Mouse (Mus musculus) limb, embryonic 13.5 days (tissue): ENCODE results near the gene Vps25. TPM values are rescaled to one million over a fixed set of nuclear protein-coding genes. Genes with fewer than 3 reads are reported as not detected.

ENCODE experiments used
- ATAC-seq: fragments of 200-750 bp; cut with Nextera tagmentation; 2 replicates; pipeline ENCODE4 v1.8.0; 2017; ENCODE audit warnings: low read depth, moderate number of reproducible peaks, moderate TSS enrichment; ENCODE audit not compliant: low FRiP score
- H3K27ac ChIP-seq: fragments of 300-500 bp; sonication (generic); 2 replicates; pipeline ENCODE4 v1.5.1; 2015; ENCODE audit warnings: inconsistent platforms, mild to moderate bottlenecking, moderate library complexity
- H3K27me3 ChIP-seq: fragments of 300-500 bp; sonication (generic); 2 replicates; pipeline ENCODE4 v1.6.1; 2015; ENCODE audit warnings: mild to moderate bottlenecking, inconsistent platforms
- H3K36me3 ChIP-seq: fragments of 300-500 bp; sonication (generic); 2 replicates; pipeline ENCODE4 v1.6.1; 2015; ENCODE audit warnings: inconsistent platforms, mild to moderate bottlenecking, moderate library complexity
- H3K4me1 ChIP-seq: fragments of 300-500 bp; sonication (generic); 2 replicates; pipeline ENCODE4 v1.6.1; 2015; ENCODE audit warnings: inconsistent platforms
- H3K4me2 ChIP-seq: fragments of 300-500 bp; sonication (generic); replicated peaks from 2 replicates; pipeline ENCODE4 v1.6.1; 2015; ENCODE audit warnings: inconsistent platforms, mild to moderate bottlenecking, moderate library complexity
- H3K4me3 ChIP-seq: fragments of 300-500 bp; sonication (generic); 2 replicates; pipeline ENCODE4 v1.5.1; 2015; ENCODE audit warnings: moderate library complexity, mild to moderate bottlenecking, inconsistent platforms
- H3K9ac ChIP-seq: fragments of 300-500 bp; sonication (generic); 2 replicates; pipeline ENCODE4 v1.6.1; 2015; ENCODE audit warnings: mild to moderate bottlenecking, inconsistent platforms
- H3K9me3 ChIP-seq: fragments of 300-500 bp; sonication (generic); 2 replicates; pipeline ENCODE4 v1.6.1; 2016; ENCODE audit warnings: inconsistent platforms
- WGBS: fragments of 180-500 bp; shearing (Covaris S2); methylation state at CpG from one replicate; pipeline ENCODE4 v1.1.7; 2015; 5-methylcytosine and 5-hydroxymethylcytosine counted together
- polyA plus RNA-seq: library from polyadenylated mRNA; unstranded; fragments of >200 nt; fragmentation: Nextera tagmentation; extraction: Ambion mirVana; gene quantifications from 2 replicates; pipeline ENCODE4 v1.2.1, GENCODE M21; 2015

The Vps25 gene
- polyA plus RNA-seq, result 104 and 109 TPM in 2 replicates

DNA sequence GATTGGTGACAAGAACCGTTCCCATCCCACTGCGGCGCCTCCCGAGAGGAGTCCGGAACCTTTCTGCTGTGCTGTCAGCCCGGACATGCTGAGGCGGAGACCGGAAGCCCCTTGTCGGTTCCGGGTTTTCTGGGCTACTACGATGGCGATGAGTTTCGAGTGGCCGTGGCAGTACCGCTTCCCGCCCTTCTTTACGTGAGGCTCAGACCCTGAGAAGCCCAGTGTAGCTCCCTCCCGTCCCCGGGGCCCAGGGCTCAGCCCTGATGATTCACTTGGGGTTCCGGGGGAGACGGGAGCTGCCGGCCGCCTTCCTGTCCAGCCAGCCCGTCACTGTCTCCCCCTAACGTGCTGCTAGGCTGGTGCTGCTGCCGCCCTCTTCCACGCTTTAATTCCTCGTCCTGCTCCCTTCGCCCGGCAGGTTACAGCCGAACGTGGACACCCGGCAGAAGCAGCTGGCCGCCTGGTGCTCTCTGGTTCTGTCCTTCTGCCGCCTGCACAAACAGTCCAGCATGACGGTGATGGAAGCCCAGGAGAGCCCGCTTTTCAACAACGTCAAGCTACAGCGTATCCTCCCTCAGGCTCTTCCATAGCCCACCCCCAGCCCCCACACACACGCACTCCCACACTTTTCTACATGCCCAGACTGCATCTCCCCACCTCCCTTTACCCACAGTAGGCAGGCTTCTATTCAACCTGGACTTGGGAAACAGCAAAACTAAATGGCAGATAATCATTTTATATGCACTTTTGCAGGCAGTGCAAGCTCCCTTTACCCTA is at the start of gene Vps25:
Gene Vps25 (plus strand): TSS at position 95 of the 777 bp plus-strand sequence.
- Histone ChIP-seq H3K9me3 (no peaks in the 10 kb centered on the region), H3K27ac (peak within 1 kb of the TSS; percentile 88), H3K4me3 (peak within 1 kb of the TSS; percentile 89), H3K4me1 (peaks cover 22% of the 10 kb centered on the region), H3K4me2 (peak within 1 kb of the TSS; percentile 78), H3K27me3 (no peaks in the 10 kb centered on the region), H3K36me3 (peaks cover 22% of the 10 kb centered on the region), H3K9ac (peak within 1 kb of the TSS; percentile 93)
- WGBS, result under 1% methylated on average over 40 of the region's 40 CpGs
- ATAC-seq, result peak; percentile 79

DNA sequence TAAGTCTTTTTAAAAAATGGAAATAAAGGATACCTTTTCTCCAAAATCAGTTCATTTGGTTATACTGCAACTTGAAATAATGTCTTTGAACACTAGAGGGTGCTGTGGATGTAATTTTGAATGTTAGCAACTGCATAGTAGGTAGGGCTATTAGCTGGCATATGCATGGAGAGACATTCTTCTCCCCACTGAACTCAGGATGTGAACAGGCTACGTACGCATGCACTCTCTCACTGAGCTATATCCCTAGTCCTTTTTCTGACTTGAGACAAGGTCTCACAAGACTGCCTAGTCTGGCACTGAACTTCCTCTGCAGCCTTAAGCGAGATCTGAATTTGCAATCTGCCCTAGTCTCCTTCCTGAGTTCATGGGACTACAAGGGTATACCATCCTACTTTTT is 41.5 kb upstream of the Vps25 start:
- ATAC-seq, result peak; percentile 71; the same call in 1 of the 2 replicates
- WGBS, result 45% methylated on average over 3 of the region's 3 CpGs
- no peak overlapping the region for H3K27ac ChIP-seq
- H3K4me2 ChIP-seq, result no peak overlapping the region
- no peak overlapping the region for H3K4me3 ChIP-seq
- no peaks in the 10 kb centered on the region for H3K4me1 ChIP-seq
- peaks cover 75% of the 10 kb centered on the region for H3K36me3 ChIP-seq
- H3K9ac ChIP-seq, result no peak overlapping the region
- H3K9me3 ChIP-seq, result no peaks in the 10 kb centered on the region
- H3K27me3 ChIP-seq, result no peaks in the 10 kb centered on the region

DNA sequence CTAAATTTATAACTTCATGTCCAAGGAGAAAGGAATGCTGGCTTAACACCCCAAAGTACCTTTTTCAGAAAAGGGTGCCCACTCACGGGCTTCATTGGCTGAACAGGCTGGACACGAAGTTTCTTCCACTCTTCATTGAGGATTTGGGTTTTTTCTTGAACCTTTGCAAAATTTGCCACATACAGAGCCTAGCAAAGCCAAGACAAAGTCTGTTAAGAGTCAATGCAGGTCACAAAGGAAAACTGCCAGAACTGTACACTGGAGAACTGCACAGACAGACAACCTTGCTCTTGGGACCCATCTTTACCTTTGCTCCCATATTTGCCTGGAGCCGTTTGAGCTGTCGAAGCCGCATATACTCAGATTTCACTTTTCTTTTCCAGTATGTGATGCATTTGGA is 36.6 kb upstream of the Vps25 start:
- Histone ChIP-seq H3K36me3 (peaks cover 48% of the 10 kb centered on the region), H3K4me3 (no peak overlapping the region), H3K9ac (no peak overlapping the region), H3K27ac (no peak overlapping the region), H3K4me1 (no peaks in the 10 kb centered on the region), H3K4me2 (no peak overlapping the region), H3K27me3 (no peaks in the 10 kb centered on the region), H3K9me3 (no peaks in the 10 kb centered on the region)
- WGBS, result 86% methylated on average over 5 of the region's 5 CpGs
- no peak for ATAC-seq

DNA sequence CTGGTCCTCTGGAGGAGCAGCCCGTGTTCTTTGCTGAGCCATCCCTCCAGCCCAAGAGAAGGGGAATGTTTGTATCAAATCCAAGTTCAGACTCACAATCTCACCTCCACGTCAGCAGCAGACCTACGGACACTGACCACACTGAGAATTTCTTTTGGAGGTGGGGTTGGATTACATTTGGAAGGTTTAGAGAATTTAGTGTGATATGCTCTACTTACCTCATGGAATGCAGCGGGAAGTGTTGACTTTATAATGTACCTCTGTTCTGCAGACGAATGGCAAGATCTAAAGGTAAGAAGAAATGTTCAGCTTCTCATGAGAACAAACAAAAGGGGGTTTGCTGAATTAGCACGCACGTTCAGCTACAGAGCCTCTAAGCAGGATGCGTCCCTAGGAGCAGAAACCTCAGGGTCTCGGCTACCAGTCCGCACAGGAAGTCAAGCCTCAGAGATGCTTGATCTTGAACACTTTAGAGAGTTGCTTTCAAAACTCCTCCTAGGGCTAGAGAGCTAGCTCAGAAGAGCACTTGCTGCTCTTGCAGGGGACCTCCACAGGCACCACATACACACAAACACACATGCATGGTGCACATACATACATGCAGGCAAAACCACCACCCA is 35.0 kb upstream of the Vps25 start:
- H3K36me3 ChIP-seq, result peaks cover 37% of the 10 kb centered on the region
- no peaks in the 10 kb centered on the region for H3K9me3 ChIP-seq
- H3K27ac ChIP-seq, result no peak overlapping the region
- no peak overlapping the region for H3K9ac ChIP-seq
- H3K4me3 ChIP-seq, result no peak overlapping the region
- no peaks in the 10 kb centered on the region for H3K4me1 ChIP-seq
- ATAC-seq, result no peak
- no peaks in the 10 kb centered on the region for H3K27me3 ChIP-seq
- WGBS, result 85% methylated on average over 10 of the region's 10 CpGs
- H3K4me2 ChIP-seq, result no peak overlapping the region

DNA sequence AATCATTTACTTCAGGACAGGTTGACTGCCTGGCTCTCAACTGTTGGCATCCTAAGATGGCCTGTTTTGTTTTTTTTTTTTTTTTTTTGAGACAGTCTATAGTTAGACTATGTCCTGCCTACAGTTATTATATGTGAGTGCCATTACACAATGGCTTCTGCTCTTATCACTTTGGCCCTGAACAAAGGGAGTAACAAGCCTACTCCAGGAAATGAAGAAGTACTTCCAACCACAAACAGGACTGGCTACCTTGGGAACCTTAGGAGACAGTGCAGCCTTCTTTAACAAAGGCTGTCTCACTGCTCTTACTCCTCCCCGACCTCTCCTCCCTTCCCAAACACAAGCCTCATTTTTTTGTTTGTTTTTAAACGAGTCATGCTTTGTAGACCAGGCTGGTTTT is 32.7 kb upstream of the Vps25 start:
- ATAC-seq, result no peak
- Histone ChIP-seq H3K4me1 (peaks cover 9% of the 10 kb centered on the region; the same call in 1 of the 2 replicates), H3K4me2 (no peak overlapping the region), H3K9me3 (no peaks in the 10 kb centered on the region), H3K9ac (no peak overlapping the region), H3K36me3 (peaks cover 15% of the 10 kb centered on the region), H3K27me3 (no peaks in the 10 kb centered on the region), H3K4me3 (no peak overlapping the region), H3K27ac (no peak overlapping the region)
- whole genome bisulfite sequencing, result 66% methylated on average over 2 of the region's 2 CpGs

DNA sequence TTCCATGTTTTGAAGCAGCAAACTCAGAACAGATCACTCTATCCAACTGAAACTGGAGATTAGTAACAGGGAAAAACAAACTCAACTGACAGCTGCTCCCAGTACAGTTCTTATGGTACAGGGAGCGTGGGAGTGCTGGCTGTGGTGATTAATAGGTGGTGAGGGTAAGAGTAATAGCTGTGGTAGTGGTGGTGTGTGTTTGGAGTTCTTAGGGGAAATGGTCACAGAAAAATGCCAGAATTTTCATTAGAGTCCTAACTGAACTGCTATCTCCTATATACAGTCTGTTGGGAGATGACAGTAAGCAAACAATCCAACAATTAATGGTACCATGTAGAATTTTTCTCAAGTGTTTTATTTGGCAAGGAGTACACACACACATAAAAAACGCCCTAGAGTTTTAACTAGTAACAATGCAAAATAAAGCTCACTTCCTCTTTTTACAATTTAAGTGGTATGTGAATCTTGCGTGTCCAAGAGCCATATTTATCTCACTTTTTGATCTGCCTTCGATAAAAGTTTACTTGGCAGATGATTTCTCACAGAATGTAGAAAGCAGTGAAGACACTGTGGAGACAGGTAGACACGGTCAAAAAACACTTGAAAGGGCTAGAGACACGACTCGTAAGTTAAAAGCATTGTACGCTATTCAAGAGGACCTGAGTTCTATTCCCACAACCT is 32.1 kb upstream of the Vps25 start:
- Histone ChIP-seq H3K9ac (no peak overlapping the region), H3K27ac (no peak overlapping the region), H3K27me3 (no peaks in the 10 kb centered on the region), H3K36me3 (peaks cover 15% of the 10 kb centered on the region), H3K4me3 (no peak overlapping the region), H3K4me2 (no peak overlapping the region), H3K4me1 (peaks cover 9% of the 10 kb centered on the region; the same call in 1 of the 2 replicates), H3K9me3 (no peaks in the 10 kb centered on the region)
- WGBS, result 85% methylated on average over 8 of the region's 8 CpGs
- ATAC-seq, result no peak

DNA sequence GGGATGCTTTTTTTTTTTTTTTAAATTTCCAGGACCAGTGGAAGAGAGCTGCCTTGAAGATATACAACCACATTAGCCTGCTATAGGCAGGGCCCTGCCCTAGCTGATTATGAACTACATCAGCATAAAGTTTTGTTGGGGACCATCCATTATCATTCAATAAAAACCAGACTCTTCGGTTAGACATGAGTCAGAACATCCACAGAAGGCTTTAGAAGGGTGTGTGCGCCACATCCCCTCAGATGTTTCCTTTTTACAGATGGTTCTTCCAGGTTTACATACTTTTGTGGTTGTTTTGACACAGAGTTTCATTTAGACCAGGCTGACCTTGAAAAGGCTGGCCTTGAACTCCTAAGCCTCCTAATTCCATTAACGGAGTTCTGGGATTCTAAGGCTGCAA is 29.2 kb upstream of the Vps25 start:
- 86% methylated on average over 3 of the region's 3 CpGs for WGBS
- Histone ChIP-seq H3K4me3 (no peak overlapping the region), H3K36me3 (no peaks in the 10 kb centered on the region), H3K27ac (no peak overlapping the region), H3K4me2 (no peak overlapping the region), H3K4me1 (peaks cover 9% of the 10 kb centered on the region; the same call in 1 of the 2 replicates), H3K9me3 (no peaks in the 10 kb centered on the region), H3K27me3 (no peaks in the 10 kb centered on the region), H3K9ac (no peak overlapping the region)
- no peak for ATAC-seq

DNA sequence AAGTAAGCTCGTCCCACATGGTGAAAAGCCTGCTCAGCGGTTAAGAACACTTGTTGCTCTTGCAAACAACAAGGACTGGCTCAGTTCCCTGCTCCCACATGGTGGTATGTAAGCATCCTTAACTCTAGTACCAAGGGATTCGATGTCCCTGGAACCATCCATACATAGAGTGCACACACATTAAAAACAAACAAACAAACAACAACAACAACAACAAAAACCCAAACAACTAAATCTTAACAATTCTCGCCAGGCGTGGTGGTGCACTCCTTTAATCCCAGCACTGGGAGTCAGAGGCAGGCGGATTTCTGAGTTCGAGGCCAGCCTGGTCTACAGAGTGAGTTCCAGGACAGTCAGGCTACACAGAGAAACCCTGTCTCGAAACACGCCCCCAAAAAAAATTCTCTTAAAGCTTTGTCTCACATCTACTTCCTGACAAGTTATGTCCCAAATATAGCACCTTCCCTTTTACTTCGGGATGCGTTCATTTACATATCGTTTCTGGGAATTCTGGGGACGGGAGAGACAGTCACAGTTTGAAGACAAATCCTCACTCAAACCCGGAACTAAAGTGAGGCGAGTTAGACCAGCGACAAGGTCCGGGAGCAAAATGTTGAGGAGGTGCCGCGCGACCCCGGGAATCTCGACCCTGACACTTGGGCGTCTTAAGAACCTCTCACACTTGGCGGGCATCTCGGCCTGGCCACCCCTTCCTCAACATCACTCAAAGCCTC is 28.0 kb upstream of the Vps25 start:
- no peak for ATAC-seq
- 20% methylated on average over 25 of the region's 25 CpGs for WGBS
- H3K9me3 ChIP-seq, result no peaks in the 10 kb centered on the region

DNA sequence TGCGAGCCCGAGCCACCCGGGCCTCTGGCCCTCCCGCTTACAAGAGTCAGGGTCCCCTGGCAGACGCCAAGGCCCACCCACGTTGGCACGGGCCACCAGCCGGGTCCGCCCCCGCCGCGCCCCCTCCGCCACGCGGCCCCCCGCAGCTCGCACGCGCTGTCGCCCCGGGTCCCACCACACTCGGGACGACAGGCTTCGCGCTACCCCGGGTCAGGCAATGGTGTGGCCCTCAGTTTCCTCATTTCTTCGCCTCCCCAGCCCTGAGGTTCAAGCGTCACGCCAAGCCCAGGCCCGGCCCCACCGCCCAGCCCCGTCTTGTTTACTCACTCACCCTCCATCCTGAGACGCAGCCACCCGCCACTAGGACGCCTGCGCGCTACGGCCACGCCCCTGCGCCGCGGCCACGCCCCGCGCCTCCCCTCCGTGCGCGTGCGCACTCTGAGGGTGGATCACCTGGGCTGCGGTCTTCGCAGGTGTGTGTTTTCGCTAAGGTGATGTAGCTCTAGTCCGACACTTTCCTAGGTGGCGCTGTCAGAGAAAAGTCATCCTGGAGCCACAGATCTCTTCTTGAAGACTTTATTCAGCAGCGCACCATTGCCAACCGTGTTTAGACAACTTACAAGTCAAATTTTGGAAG is 27.3 kb upstream of the Vps25 start, which contains the start of gene Ezh1:
Gene Ezh1 (minus strand): TSS at position 399 of the 637 bp plus-strand sequence.
- Histone ChIP-seq H3K27me3 (no peaks in the 10 kb centered on the region), H3K9ac (peak within 1 kb of the TSS; percentile 83), H3K9me3 (no peaks in the 10 kb centered on the region), H3K4me3 (peak within 1 kb of the TSS; percentile 87), H3K4me1 (peaks cover 27% of the 10 kb centered on the region), H3K27ac (no peak within 1 kb of the TSS), H3K36me3 (no peaks in the 10 kb centered on the region), H3K4me2 (peak within 1 kb of the TSS; percentile 80)
- WGBS, result 1% methylated on average over 52 of the region's 56 CpGs
- ATAC-seq, result peak; percentile 91

More for the DNA sequence above, 28.0 kb upstream of the Vps25 start:
- Histone ChIP-seq H3K9ac (peak overlapping the region; percentile 83), H3K4me1 (peaks cover 20% of the 10 kb centered on the region), H3K27me3 (no peaks in the 10 kb centered on the region), H3K27ac (no peak overlapping the region), H3K4me3 (peak overlapping the region; percentile 87), H3K4me2 (peak overlapping the region; percentile 80), H3K36me3 (no peaks in the 10 kb centered on the region)

DNA sequence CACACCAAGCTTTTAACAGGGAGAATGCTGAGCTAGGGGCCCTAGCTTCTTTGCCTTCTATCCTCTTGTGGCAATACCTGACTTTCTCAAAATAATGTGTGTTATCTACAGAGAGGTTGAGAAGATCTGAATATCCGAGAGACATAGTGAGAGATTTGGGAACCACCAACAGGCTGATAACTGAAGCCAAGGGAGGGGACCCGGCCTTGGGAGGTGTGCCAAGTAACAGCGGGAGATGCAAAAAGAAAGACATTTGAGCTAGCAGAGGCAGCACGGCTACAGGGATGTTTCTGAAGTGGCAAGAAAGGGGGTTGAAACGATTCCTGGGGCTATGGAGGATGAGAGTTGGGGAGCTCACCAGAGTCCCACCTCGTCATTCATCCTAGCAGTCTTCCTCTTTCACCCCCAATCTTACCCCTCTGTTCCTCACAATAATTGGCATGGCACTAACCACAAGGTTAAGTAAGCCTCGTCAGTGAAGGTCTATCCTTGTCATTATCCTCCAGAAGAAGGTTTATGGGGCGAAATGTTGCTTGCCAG is 24.1 kb upstream of the Vps25 start:
- Histone ChIP-seq H3K36me3 (no peaks in the 10 kb centered on the region), H3K9ac (no peak overlapping the region), H3K9me3 (no peaks in the 10 kb centered on the region), H3K4me1 (peaks cover 38% of the 10 kb centered on the region), H3K4me3 (no peak overlapping the region), H3K27ac (peak overlapping the region; percentile 55; the same call in 1 of the 2 replicates), H3K27me3 (no peaks in the 10 kb centered on the region), H3K4me2 (peak overlapping the region; percentile 48)
- ATAC-seq, result no peak
- WGBS, result 46% methylated on average over 8 of the region's 8 CpGs

DNA sequence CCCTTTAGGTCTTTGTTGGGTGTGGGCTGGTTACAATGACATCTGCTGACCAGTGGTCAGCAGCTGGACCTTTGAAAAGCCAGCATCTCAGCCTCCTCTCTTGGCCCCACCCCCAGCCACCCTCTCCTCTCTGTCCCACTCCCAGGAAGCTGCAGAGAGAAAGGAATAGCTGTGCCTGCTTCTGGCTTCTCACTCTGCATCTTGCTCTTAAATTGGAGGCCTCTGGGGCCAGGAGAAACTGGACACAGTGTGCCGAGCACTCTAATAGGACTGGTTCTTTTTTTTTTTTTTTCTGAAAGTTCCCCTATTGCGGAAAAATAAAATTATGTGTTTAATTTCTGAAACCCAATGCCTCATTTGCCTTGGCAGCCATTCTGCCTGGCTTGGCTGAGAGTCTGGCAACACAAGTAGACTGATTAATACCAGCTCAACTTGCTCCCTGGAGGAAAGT is 23.4 kb upstream of the Vps25 start:
- no peaks in the 10 kb centered on the region for H3K27me3 ChIP-seq
- H3K4me1 ChIP-seq, result peaks cover 36% of the 10 kb centered on the region
- H3K4me3 ChIP-seq, result no peak overlapping the region
- peak overlapping the region; percentile 55; the same call in 1 of the 2 replicates for H3K27ac ChIP-seq
- no peaks in the 10 kb centered on the region for H3K36me3 ChIP-seq
- WGBS, result 19% methylated on average over 2 of the region's 2 CpGs
- no peaks in the 10 kb centered on the region for H3K9me3 ChIP-seq
- no peak overlapping the region for H3K9ac ChIP-seq
- peak overlapping the region; percentile 48 for H3K4me2 ChIP-seq
- no peak for ATAC-seq
